Mouse (Mus musculus) urinary bladder, adult 2 months (tissue): ENCODE results near the gene Epb41l4b. TPM values are rescaled to one million over a fixed set of nuclear protein-coding genes. Genes with fewer than 3 reads are reported as not detected.

Source experiments
- DNase-seq: peaks from one replicate; pipeline ENCODE4 v3.0.0; 2022; ENCODE audit warnings: low spot score
- polyA plus RNA-seq: library from polyadenylated mRNA; depleted of rRNA; stranded (reverse); fragments of >200 nt; gene quantifications from 2 replicates; pipeline ENCODE4 v1.2.3, GENCODE M21; 2012

Gene Epb41l4b
- polyA plus RNA-seq, 1 experiment, result 38.6 TPM

DNA sequence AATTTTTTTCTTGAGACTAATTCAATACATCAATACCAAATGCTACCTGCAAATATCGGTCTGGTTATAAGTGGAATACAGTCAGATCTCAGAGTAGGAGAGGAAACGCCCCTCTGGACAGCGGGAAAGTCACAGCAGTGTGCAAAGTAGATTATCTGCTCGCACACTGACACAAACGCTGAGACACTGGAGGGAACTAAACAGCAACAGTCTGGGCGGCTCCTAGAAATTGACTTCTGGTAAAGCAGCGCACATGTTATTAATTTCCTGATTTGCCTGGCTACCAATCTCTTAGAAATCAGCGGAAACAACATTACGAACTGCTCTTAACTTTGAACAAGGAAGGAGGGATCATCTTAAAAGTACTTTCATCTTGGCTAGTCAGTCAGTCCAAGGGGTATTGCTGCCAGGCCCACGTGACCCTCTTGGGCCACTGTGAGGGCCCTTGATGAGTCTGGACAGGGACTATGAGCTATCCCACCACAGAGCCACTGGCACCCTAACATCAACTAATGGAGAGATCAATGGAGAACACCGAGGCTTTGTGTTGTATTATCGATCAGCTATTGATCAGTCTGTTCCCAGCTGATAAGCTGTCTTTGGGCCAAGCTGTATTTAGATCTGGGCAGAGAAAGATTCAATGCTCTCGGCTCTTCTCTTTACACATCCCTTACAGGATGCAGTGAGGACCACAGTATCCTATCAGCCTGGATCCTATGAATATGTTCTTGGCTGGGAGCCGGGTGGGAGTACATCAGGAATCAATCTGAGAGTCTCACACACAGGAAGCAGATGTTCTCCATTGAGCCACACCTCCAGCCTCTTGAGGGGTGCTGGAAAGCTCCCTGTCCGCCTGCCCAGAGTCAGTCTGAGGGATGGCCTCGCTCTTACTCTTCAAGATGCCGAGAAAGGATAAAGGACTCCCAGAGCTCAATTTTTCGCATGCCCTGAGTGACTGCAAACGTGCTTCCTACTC lies 28.3 kb downstream of the Epb41l4b start:
- DNase-seq, result no peak

DNA sequence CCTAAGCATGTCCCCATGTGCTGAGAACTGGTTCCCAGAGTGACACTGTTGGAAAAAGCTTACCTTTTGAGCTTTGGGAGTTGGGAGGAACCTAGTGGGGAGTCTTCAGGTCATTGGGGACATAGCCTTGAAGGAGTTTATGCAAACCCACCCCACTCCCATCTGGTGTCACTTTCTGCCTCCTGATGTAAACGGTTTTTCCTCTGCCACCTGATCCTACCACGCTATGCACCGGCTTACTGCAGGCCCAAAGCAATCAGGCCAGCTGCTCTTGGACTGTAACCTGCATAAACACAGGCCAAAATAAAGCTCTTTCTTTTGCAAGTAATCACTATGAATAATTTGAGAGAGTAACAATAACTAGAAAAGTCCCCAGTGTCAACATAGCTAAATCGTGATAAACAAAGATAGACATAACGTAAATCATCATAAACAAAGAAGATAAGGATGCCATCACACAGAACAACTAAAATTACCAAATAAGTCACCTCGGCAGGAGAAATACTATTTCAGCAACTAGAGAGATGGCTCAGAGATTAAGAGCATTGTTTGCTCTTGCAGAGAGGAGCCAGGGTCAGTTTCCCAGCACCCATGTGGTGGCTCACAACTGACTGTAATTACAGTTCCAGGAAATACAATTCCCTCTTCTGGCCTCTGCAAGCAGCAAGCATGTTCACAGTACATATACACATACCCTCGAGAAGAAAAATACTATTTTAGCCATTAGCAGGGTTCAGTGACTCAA lies 29.6 kb downstream of the Epb41l4b start:
- DNase-seq, result no peak

DNA sequence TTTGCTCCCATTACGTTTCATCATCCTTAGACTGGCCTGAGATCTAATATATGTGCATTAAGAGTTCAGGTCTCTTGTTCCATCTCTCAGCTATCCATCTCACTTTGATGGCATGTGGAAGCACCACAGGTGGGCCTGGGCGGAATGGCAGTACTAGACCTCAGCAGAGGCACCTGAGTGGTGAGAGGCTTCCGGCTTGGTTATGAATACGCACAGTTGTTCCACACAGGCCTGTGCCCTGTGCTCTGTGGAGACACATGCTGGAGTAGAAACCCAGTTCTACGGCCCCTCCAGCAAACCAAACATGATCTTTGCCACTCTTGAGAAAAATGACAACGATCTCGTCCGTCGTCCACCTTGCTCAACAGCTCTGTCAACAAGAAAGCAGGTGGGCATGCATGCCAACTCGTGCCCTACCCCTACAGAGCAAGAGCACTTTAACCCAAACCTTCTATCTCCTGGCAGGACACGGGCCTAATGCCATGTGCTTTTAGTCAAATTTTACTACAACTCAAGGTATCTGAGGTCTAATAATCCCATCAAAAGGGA lies 31.2 kb downstream of the Epb41l4b start:
- DNase-seq, result no peak

DNA sequence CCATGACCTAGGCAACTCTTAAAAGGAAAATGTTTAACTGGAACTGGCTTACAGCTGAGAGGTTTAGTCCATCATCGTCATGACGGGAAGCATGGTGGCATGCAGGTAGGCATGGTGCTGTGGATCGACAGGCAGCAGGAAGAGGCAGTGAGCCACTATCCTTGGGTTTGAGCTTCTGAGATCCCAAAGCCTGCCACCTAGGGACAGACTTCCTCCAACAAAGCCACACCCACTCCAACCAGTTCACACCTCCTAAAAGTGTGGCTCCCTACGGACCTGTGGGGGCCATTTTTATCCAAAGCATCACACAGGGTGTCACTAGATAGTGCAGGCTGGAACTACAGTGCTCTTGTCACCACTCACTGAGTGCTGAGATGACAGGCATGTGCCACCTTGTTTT lies 31.8 kb downstream of the Epb41l4b start:
- DNase-seq, result no peak

DNA sequence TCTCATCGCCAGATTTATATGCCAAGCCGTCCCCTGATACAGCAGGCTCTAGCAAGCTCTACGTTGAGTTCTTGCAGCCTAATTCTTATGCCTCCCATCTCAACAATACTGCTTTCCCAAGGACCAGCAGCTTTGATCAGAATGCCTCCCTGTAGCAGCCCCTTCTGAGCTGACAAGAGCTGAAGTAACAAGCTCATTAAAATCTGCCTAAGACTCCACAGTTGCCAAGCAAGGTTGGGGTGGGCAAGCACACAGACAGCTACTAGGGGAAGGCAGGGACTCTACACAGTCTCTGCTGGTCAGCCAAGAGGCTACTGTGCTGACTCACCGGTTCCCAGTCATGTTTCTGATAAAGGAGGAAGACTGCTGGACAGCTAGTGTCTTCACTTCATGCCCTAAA lies 33.7 kb downstream of the Epb41l4b start:
- no peak for DNase-seq

DNA sequence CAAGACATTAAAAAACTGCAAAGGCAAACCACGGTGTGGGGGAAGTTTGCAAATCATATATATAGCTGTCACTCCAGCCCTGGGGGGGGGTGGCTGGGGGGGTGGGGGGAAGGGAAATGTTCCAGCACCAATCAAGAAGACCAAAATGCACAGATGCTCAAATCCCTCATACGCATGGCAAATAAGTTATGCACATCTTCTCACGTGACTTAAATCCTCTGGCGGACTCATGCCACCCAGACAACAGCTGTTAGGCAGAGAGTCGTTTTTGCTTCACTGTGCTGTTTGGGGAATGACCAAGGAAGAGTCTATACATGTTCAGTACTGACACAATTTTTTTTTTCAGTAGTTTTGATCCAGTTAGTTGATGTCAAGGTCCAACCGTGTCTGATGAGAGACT lies 37.9 kb downstream of the Epb41l4b start:
- no peak for DNase-seq

DNA sequence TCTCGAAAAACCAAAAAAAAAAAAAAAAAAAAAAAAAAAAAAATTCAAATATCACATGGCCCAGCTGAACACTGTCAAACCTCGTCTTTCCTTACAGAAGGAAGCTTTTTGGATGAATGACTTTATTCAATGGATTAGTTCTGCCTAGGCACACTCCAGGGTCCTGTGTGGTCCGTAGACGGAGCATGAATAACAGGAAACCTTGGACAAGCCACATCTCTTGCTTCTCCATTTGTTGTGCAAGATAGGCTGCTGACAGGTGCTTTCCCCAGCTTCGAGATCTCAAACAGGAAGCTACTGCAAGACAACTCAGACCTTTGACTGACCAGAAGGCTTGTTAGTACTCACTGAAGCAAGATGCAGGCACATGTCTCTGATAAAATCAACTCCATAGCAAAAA lies 39.4 kb downstream of the Epb41l4b start:
- DNase-seq, result no peak

DNA sequence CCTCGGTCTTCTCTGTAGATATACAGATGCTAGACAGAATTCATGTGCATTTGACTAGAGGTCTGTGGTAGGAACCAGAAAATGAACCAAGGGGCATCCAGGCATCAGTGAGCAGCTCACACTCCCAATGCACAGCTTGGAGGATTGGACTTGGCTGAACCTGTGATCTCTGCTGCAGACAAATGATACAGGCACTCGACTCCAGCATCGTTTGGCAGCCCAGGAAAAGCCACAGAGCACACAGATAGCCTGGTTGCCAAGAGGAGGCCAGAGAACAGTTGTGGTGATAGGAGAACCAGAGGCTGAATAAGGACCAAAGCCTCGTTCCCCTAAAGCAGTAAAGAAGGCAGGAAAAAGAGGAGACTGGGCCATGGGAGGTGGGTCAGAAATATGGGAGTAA lies 42.1 kb downstream of the Epb41l4b start:
- DNase-seq, result no peak

DNA sequence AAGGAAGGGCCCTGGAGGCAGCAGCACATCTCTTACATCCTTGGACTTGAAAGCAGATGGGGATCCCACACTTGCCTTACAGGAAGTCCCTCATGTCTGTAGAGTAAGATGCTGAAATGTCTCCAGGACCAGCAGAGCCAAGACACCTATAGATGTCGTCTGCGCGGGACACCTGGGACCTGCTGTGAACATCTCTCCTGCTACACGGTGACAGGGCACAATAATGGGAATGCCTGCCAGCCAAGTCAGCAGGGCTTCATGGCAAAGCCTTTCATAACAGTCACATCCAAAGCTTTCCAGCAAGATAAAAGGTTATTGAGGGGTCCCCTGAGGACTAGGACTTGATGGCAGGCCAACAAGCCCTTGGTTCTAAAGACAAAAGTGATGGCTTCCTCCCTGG lies 45.8 kb downstream of the Epb41l4b start:
- no peak for DNase-seq

DNA sequence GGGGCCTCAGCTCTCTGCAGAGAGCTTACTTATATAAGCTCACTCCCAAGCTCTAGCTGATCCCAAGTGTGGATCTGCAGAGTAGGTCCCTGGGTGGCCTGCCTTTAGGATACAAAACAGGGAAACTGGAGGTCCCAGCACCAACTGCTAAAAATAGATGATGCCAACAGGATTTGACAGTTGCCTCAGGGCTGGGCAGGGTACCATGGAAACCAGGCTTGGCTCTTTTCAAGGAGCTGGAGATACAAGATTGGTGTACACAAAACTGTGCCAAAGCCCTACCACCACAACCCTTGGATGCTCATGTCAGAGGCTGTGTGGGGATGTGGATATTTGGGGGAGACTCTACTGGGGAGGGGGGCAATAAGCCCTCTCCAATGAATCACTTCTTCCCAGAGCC lies 47.7 kb downstream of the Epb41l4b start:
- no peak for DNase-seq

DNA sequence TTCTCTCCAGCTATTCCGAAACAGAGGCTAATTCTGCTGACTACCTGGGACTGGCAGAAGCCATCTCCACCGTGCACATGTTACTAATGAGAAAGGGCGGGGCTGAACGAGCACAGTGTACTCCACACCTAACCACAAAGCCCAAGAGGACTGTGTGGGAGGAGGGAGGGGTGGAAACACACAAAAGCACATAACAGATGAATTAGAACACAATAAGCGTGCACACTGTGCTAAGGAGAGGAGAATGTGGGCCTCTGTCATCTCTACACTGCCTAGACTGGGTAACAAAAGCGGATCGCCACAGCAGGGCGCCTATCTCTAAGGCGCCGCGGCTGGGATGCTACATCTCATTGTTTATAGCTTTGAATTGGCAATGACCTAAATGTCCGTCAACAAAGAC lies 51.9 kb downstream of the Epb41l4b start:
- DNase-seq, result no peak

DNA sequence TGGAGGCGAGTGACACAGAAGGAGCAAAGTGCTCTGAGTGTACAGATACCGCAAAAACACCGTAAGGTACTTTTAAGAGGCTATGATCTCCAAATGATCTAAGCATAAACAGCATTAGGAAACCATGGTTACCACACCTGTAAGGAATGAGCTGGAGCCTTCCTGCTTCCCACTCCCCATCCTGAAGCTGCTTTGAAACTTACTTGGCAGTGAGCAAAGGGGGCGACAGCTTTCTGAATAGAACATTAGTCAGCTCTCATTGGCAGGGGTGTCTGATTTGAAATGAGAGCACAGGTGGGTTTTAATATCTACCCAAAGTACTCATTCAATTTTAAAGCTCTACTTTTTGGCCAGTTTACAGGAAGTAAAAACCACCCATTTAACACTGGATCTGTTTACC lies 54.9 kb downstream of the Epb41l4b start:
- DNase-seq, result no peak

DNA sequence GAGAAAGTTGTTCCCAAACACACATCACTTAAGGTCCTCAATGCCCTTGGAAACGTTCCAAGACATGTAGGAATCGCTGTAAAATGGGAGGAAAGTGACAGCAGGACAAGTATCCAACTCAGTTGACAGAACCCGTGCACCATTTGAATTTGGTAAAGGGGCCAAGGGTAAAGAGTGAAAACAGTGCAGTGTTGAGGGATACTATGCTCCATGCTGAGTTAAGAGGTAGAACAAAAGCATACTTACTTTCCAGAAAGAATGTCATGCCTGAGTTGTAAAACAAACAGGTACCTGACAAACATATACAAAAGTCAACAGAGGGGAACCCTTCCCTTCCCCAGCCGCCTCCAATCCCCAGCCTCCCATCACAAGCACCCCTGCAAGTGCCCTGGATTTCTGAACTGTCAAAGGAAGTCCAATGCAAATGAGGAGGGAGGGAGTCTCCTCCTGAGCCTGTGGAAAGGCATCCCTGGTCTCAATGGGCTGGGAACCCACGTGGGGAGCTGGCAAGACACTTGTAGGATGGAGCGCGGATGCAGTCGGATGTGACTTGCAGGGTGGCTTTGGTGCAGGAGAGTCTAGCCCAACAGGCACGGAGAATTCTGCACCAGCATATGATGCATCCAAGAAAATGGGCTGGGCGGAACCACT lies 57.4 kb downstream of the Epb41l4b start:
- DNase-seq, result no peak

DNA sequence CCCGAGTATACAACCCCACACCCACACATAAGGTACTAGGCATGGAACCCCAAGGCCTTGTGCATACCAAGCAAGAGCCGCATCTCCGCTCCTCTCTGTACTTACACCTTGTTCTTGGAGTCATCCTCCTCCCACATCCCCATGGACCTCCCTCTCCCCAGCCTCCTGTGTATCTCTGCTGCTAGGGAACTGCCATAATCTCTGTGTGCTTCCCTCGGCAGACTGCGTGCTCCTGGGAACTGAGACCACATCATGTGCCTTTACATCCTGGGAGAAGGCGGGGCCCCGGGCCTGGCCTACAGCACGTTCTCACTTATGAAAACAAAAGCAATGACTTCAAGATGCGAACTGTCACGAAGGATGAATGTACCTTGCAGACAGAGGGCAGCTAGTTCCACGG lies 59.6 kb downstream of the Epb41l4b start:
- no peak for DNase-seq

DNA sequence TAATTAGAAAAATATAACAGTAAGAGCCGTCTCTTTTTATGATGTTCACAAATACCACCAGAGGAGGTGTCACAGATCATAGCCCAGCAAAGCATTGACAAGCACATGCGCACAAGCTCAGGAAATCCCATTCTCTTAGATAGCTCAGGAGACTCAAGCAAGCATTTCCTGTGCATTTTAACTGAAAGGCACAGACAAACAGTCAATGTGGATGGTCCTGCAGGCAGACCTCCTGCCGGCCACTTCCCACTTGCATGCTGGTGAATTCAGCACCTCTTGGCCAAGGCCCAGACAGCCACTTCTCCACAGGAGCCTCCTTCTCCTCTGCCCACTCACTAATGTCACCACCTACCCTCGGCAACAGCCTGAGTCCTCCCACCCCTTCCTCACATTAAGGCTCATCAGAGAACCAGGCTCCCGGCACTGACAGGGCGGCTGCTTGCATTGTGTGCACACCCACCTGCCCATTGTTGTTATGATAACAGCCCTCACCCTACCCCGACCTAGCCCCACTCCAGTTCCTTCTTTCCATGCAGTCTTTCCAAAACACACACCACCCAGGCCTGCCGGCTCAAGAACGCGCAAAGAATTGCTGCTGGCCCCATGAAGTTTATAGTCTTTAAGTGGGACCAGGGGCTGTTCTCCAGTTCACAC lies 60.3 kb downstream of the Epb41l4b start:
- DNase-seq, result no peak

DNA sequence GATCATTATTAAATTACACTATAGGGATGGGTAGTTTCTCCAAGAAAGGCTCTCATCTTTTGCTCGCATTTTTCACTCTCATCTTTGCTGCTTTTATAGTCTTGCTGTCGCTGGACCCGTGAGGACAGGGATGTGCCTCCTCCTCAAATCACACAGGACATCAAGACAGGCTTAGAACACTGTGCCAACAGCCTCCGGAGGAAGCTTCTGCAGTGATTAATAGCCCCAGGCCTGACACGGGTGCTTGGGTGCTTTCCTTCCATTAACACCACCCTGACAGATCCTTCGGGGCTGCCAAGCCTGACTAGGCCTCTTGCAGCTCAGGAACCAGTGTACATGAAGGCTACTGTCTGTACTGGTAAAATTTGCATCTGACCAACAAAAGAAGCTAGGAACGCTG lies 61.8 kb downstream of the Epb41l4b start:
- no peak for DNase-seq

DNA sequence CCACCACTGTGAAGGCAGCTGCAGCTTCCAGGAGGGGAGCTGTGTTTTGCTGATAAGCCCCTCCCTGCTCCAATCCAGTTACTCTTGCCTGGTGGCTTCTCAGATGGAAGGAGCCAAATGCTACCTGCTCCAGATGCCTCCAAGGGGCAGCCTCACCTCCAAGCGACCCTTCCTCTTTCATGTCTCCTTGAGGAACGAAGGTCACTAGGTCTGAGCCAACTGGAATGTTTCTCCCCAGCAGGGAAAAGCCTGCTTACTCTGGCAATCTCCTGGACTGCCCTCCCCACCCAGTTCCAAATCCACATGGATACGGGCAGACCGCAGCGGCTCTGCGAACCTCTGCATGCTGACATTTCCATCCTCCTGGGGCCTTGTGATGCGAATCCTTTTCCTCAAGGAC lies 69.4 kb downstream of the Epb41l4b start:
- no peak for DNase-seq

DNA sequence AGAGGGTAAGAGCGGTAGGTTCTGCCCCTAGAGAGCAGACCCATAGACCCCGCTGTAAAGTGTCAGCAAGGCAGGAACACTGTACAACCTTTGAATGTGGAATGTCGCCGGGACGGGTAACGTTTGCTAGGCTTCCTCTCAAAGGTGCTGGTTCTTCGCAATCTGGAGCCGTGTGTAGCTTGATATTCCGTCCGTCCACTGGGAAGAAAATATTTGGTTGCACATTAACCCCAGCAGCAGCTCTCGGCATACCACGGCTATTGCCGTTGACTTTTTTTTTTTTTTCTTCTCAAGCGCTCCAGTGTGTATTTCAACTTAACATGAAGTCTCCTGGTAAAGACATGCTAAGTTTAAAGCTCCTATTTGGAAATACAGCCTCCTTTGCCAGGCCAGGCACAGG lies 70.1 kb downstream of the Epb41l4b start:
- DNase-seq, result no peak

DNA sequence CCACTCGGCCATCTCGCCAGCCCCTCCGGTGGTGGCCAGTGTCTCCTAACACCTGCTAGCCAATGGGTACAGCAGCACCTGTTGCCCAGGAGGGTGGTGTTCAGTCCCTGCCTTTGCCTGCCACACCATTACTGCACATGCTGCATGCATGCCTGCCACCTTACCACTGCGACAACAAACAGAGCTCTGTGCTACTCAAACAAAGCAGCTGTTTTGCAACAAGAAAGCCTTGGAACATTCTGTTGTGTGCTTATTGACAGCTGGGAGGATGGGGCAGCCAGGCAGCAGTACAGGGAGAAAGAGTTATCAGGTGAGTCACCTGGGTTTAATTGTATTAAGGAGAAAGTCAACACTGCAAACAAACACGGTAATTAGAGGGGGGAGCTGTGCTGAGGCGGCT lies 72.6 kb downstream of the Epb41l4b start:
- no peak for DNase-seq

DNA sequence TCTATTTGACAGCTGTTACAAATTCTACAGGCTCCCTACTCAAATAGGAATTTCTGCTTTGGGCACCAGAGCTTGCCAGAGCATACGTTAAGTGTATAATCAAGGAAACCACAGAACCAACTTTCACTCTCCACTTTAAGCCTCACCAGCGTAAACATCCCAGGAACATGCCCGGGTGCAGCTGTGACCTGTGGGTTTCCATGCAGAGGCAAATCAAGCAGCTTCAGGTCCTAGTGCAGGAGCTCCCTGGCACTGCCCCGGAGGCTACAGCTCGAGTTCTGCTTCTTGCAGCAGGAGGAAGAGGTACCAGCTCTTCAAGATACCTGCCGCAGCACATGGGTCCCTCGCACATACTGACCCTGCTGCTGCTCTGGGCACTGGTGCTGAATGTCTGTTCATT lies 74.8 kb downstream of the Epb41l4b start:
- DNase-seq, result no peak

DNA sequence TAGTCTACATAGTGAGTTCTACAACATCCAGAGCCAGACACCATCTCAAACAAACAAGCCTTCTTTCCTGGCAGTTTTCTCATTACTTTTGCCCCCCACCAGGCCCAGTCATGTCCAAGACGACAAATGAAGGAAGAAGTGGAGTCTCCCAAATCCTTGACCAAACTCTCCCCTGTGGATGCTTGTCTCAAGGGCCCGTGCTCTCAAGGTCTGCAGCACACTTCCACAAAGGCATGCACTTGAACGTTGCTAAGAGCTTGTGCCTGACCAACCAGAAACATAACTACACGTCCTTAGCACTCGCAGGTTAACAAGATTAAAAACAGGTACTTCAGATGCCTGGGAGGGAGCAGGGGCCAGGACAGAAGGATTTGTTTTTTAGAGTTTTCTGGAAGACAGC lies 75.4 kb downstream of the Epb41l4b start:
- no peak for DNase-seq

DNA sequence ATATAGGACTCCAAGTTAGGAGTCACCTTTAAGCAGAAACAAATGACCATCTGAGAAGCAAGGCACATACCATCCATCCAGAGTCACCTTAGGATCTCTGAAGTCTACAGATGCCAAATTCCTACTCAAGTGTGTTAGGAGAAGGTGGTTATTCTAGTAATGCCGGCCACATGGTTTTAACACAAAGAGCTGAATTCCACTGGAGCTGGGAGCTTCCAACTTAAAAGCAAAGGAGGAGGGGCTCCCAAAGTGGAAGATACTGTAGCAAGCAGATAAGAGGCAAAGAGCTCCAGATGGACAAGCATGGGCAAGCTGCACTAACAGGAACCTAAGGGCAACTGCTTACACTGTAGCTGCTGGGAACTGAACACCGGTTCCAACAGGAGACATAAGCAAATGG lies 76.3 kb downstream of the Epb41l4b start:
- no peak for DNase-seq
